Mouse (Mus musculus) naive thymus-derived CD4-positive, alpha-beta T cell, adult 5 months (primary cell): ENCODE results near the gene Oaz1. TPM values are rescaled to one million over a fixed set of nuclear protein-coding genes. Genes with fewer than 3 reads are reported as not detected.

Experiments used
- polyA plus RNA-seq: library from polyadenylated mRNA; unstranded; fragments of 100-300 nt; shearing (Covaris generic); gene quantifications from one replicate; pipeline ENCODE4 v1.2.1, GENCODE M21; 2017

Gene Oaz1
- 2,215 TPM for polyA plus RNA-seq

DNA sequence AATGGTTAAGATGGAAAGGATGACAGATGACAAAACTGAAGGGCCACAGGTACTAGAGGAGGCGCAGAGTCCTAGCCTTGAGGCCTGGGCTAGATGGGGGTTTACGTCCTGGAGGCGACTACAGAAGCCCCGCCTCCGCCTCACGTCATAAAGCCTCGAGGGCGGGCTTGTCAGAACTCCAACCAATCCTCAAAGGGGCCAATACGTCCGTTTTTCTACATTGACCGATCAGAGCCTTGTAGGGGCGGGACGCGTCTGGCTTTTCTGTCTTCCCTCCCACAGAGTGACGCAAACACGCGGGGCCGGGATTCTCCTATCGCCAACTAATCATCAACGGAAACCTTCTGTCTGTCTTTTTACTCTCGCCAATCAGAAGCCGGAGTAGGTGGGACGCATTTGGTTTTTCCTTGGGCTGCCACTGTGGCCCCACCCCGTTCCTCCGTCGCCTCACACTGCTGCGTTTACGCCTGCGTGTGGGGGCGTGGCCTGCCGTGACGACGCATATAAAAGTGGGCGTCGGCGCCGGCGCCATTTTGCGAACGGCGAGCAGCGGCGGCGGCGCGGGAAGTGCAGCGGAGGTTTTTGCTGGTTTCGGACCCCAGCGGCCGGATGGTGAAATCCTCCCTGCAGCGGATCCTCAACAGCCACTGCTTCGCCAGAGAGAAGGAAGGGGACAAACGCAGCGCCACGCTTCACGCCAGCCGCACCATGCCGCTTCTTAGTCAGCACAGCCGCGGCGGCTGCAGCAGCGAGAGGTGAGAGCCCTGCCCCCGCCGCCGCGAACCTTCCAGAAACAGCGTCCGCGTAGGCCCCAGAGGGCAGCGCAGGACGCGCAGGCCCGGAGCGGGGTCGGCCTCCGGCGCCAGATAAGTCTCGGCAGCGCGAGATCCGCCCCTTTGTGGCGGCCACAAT lies at the start of gene Oaz1:
Gene Oaz1, plus strand, starts transcription at position 506 of the 912 bp plus-strand sequence.

DNA sequence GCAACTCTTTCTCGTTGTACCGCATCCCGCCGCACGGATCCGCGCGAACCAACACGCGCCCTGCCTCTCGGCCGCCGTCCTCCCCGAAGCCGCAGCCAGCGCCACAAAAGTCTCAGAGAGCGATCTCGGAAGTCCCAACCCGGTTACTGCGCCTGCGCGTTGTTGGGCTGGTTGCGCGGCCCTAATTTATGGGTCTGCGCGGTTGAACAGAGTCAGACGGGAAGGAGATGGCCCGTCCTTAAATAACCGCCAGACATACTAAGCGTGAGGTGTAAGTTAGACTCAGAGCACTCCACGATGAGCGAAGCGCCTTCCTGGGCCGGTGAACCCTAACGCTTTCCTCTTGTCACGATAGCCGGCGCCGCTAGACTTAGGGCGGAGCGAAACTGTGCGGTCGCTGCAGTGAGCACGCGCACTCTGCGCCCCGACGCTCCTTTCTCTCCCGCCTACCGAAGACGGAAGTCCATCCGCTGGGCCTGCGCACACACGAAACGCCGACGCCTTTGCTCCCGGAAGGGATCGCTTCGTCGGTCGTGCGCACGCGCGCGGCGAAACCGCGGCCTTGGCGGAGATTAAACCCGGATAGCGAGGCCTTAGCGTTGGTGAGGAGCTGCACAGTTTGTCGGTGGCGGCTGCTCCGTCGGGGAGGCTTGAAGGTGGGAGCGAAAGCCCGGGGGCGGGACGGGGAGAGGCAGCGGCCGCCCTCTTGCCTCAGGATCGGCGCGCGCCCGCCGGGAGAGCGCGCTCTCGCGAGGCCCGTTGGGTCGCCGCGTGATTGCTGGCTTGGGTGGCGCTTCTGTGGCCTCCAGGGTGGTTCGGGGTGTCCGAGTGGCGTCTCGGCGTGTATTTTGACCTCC lies 28.1 kb upstream of the Oaz1 start, which contains the start of the genes Sf3a2 and Plekhj1:
Gene Sf3a2, plus strand, starts transcription at position 49 of the 857 bp plus-strand sequence.
Gene Plekhj1, minus strand, starts transcription at position 477 of the 857 bp plus-strand sequence.

DNA sequence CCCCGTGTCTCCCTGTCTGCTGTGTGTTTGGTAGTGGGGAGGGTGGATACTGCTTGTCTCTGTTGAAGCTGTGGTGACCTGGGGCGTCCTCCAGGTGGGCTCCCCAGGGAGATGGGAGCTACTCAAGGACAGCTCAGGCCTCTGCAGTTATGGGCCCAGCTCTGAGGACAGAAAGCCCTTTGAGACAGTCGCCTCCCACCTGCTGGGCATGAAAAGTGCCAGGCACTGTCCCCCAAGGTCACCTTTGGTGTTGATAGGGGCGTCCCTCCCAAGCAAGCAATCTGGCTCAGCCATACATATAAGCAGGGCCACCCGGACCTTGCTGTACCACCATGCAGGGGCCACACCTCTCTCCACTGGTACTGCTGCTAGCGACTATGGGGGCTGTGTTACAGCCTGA lies 21.5 kb upstream of the Oaz1 start, which contains the start of gene Amh:
Gene Amh, plus strand, starts transcription at position 328 of the 400 bp plus-strand sequence.

DNA sequence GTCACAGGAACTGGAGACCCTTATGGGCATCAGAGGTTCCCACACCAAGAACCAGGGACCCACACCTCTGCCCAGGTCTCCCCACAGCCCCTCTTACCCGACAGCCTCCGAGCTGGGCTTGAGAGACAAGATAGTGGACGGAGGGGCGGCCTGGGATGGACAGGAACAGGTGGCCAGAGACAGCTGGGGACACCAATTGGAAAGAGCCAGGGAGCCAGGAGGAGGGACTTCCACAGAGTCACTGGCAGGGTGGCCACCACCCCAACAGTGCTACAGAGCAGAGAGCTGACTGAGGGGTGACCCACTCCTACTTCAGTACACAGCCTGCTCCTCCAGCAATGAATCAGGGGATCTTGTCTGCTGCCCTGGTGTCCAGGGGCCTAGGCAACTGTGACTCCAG lies 13.1 kb upstream of the Oaz1 start, which contains the start of gene Jsrp1:
Gene Jsrp1, minus strand, starts transcription at position 133 of the 400 bp plus-strand sequence.

DNA sequence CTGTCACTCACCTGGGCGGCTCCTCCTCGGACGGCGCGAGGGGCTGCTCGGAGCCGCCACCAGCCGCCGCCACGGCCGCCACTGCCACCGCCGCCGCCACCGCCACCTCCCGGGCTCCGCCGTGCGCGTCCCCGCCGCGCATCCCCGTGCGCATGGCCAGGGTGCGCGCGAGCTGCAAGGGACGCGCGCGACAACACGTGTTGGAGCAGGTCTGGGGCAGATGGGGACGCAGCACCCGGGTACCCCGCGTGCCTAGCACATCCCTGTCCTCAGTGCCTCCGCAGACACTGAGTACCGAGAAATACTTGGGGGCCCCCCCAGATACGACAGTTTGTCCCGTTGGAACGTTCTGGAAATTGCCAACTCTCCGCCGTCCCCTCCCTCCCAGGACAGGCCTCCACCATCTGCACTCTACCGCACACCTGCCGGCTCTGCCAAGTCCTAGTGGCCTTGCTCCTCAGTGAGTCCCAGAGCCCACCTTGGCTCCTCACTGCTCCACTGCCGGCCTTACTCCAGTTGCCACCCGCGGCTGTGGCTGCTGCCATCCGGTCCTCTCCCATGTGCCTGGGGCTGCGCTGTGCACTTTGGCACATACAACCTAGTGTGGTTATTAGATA lies 17.6 kb downstream of the Oaz1 start, which contains the start of gene Lingo3:
Gene Lingo3, minus strand, starts transcription at position 109 of the 617 bp plus-strand sequence.

DNA sequence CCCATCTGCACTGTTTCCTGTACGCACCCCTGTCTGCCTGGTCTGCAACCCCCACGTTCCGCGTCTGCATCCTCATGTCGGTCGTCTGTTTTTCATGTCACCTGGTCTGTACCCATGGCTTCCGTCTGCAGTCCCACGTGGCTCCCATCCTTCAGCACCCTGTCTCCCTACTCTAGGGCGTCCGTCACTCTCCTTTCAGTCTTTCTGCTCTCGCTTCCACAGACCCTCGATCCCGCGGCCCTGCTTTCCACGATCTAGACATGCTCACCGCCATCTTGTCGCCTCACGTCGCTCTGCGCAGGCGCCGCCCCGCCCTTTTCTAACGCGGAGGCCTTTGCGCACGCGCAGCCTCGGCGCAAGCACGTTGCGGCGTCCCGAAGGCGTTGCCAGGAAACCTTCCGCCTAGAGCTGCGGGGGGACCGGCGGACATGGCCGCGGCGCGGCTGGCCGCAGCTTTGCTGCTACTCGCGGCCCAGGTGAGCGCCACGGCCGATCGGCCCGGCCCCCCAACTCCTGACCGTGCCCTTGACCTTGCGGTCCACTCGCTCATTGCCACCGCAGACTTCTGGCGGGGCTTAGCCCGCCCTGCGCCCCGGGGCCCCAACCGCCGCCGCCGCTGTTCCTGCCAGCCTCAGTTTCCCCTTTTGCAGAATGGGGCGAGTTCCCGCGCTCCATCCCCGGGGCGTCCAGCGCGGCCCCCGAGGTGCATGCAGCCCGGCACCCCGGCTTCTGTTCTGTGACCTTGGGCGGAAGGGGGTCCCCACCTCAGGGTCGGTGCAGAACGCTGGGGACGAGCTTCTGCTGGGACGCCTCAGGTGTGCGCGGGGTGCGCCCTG lies 28.7 kb downstream of the Oaz1 start, which contains the start of the genes Lsm7 and Sppl2b:
Gene Lsm7, minus strand, starts transcription at position 297 of the 836 bp plus-strand sequence.
Gene Sppl2b, plus strand, starts transcription at position 363 of the 836 bp plus-strand sequence.

DNA sequence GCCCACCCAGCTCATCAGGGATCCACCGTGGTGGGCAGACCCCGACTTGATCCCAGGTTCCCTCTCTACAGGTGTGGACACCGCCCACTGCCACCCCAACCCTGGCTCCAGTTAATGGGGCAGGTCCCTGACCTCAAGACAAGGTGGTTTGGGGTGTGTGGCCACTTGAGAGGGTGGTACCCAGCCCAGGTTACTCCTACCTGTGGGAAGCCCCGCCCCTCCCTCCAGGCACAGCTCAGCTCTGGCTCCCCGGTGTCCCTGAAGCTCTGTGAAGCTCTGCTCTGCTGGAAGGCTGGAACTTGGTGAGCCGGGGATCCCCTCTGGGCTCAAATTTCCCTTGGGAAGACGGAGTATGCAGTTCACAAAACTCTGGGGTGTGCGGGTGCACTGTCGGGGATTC lies 45.1 kb downstream of the Oaz1 start, which contains the start of gene Tmprss9:
Gene Tmprss9, plus strand, starts transcription at position 268 of the 400 bp plus-strand sequence.

Other genes starting within 250 kb of the Oaz1 start
- 17.2 TPM for gene Klf16, start 249.3 kb upstream of the Oaz1 start, polyA plus RNA-seq
- 93.3 TPM for gene Abhd17a, start 236.3 kb upstream of the Oaz1 start, polyA plus RNA-seq
- 102 TPM for gene Scamp4, start 223.8 kb upstream of the Oaz1 start, polyA plus RNA-seq
- gene Adat3, start 223.8 kb upstream of the Oaz1 start, polyA plus RNA-seq: 6.9 TPM
- gene Gm49322, start 220.6 kb upstream of the Oaz1 start, polyA plus RNA-seq: 8.5 TPM
- 353 TPM for gene Csnk1g2, start 203.8 kb upstream of the Oaz1 start, polyA plus RNA-seq
- gene Btbd2, start 169.6 kb upstream of the Oaz1 start, polyA plus RNA-seq: 22.0 TPM
- gene Mknk2, start 148.5 kb upstream of the Oaz1 start, polyA plus RNA-seq: 190 TPM
- gene Mob3a, start 124.7 kb upstream of the Oaz1 start, polyA plus RNA-seq: 103 TPM
- 67.9 TPM for gene Izumo4, start 124.5 kb upstream of the Oaz1 start, polyA plus RNA-seq
- 79.7 TPM for gene Ap3d1, start 84.4 kb upstream of the Oaz1 start, polyA plus RNA-seq
- gene Dot1l, start 71.5 kb upstream of the Oaz1 start, polyA plus RNA-seq: 39.6 TPM
- gene Sf3a2, start 28.5 kb upstream of the Oaz1 start, polyA plus RNA-seq: 65.0 TPM
- 196 TPM for gene Plekhj1, start 28.0 kb upstream of the Oaz1 start, polyA plus RNA-seq
- not detected for gene Amh, start 21.4 kb upstream of the Oaz1 start, polyA plus RNA-seq
- gene Jsrp1, start 13.2 kb upstream of the Oaz1 start, polyA plus RNA-seq: not detected
- gene Lingo3, start 17.4 kb downstream of the Oaz1 start, polyA plus RNA-seq: not detected
- 91.1 TPM for gene Lsm7, start 28.6 kb downstream of the Oaz1 start, polyA plus RNA-seq
- gene Sppl2b, start 28.6 kb downstream of the Oaz1 start, polyA plus RNA-seq: 19.0 TPM
- not detected for gene Tmprss9, start 45.2 kb downstream of the Oaz1 start, polyA plus RNA-seq
- 150 TPM for gene Timm13, start 74.3 kb downstream of the Oaz1 start, polyA plus RNA-seq
- 14.8 TPM for gene Lmnb2, start 91.6 kb downstream of the Oaz1 start, polyA plus RNA-seq
- 43.3 TPM for gene Gadd45b, start 103.4 kb downstream of the Oaz1 start, polyA plus RNA-seq
- gene Gng7, start 188.3 kb downstream of the Oaz1 start, polyA plus RNA-seq: not detected
- not detected for gene Diras1, start 199.0 kb downstream of the Oaz1 start, polyA plus RNA-seq
- 14.7 TPM for gene Slc39a3, start 210.8 kb downstream of the Oaz1 start, polyA plus RNA-seq
- 68.7 TPM for gene Sgta, start 233.5 kb downstream of the Oaz1 start, polyA plus RNA-seq
- 6.5 TPM for gene Thop1, start 243.4 kb downstream of the Oaz1 start, polyA plus RNA-seq